Mouse (Mus musculus) frontal cortex, postnatal 14 days (tissue): ENCODE data around the gene Gpr21.
"Not testable (repeated sequence)": the region's sequence is repeated elsewhere in the genome, so short reads cannot be mapped to it uniquely, and the experiment has no call there.

Experiments
- DNase-seq, 2 experiments: peaks; one replicate each; pipeline ENCODE4 v3.0.0; 2022; ENCODE audit warnings: low spot score in 2 of 2

The Gpr21 gene

GRCm38 (mm10) chr2:37516030-37516710, at the start of gene Gpr21:
Gene Gpr21, plus strand, starts transcription at chr2:37516332.
- no peak for DNase-seq

GRCm38 (mm10) chr2:37479559-37479958, 36.6 kb upstream of the Gpr21 start:
- DNase-seq: no peak

- no peak for DNase-seq
Observed at GRCm38 (mm10) chr2:37480039-37480438, 36.1 kb upstream of the Gpr21 start.

GRCm38 (mm10) chr2:37484165-37484564, 32.0 kb upstream of the Gpr21 start:
- no peak for DNase-seq

- DNase-seq: no peak
Observed at GRCm38 (mm10) chr2:37485370-37485769, 30.8 kb upstream of the Gpr21 start.

GRCm38 (mm10) chr2:37486408-37486807, 29.7 kb upstream of the Gpr21 start:
- no peak for DNase-seq

- no peak for DNase-seq
Observed at GRCm38 (mm10) chr2:37488956-37489355, 27.2 kb upstream of the Gpr21 start.

- DNase-seq: no peak
Observed at GRCm38 (mm10) chr2:37497321-37497720, 18.8 kb upstream of the Gpr21 start.

- not testable (repeated sequence) for DNase-seq
Observed at GRCm38 (mm10) chr2:37505856-37506255, 10.3 kb upstream of the Gpr21 start.

- no peak for DNase-seq
Observed at GRCm38 (mm10) chr2:37511134-37511901, 4.8 kb upstream of the Gpr21 start.

GRCm38 (mm10) chr2:37516922-37517462, 860 bp downstream of the Gpr21 start:
- DNase-seq: peak in 1 of 2 experiments; percentile 21

GRCm38 (mm10) chr2:37518561-37519285, 2.6 kb downstream of the Gpr21 start:
- DNase-seq: no peak

- no peak for DNase-seq
Observed at GRCm38 (mm10) chr2:37519286-37519640, 3.1 kb downstream of the Gpr21 start.

- no peak for DNase-seq
Observed at GRCm38 (mm10) chr2:37527587-37527986, 11.5 kb downstream of the Gpr21 start.

- no peak for DNase-seq
Observed at GRCm38 (mm10) chr2:37529397-37529796, 13.3 kb downstream of the Gpr21 start.

GRCm38 (mm10) chr2:37530766-37531165, 14.6 kb downstream of the Gpr21 start:
- no peak for DNase-seq

- no peak for DNase-seq
Observed at GRCm38 (mm10) chr2:37531639-37532038, 15.5 kb downstream of the Gpr21 start.

- DNase-seq: no peak
Observed at GRCm38 (mm10) chr2:37549346-37550012, 33.3 kb downstream of the Gpr21 start.

- DNase-seq: no peak
Observed at GRCm38 (mm10) chr2:37556366-37556765, 40.2 kb downstream of the Gpr21 start.

GRCm38 (mm10) chr2:37565579-37565978, 49.4 kb downstream of the Gpr21 start:
- no peak for DNase-seq

GRCm38 (mm10) chr2:37566035-37566434, 49.9 kb downstream of the Gpr21 start:
- no peak for DNase-seq

- no peak for DNase-seq
Observed at GRCm38 (mm10) chr2:37569888-37570287, 53.8 kb downstream of the Gpr21 start.
